Mouse (Mus musculus) common myeloid progenitor, adult 5-6 weeks (primary cell): ENCODE measurements around the gene Dock7. TPM values are rescaled to one million over a fixed set of nuclear protein-coding genes. Genes with fewer than 3 reads are reported as not detected.

ENCODE experiments used
- ATAC-seq: replicated peaks from 2 replicates; pipeline ENCODE4 v1.8.0; 2016; ENCODE audit warnings: low read depth, mild to moderate bottlenecking, moderate TSS enrichment, inconsistent platforms; ENCODE audit not compliant: poor library complexity, severe bottlenecking
- total RNA-seq: library from RNA; stranded (forward); fragments of 200-1000, 187-1606 nt; gene quantifications from 2 replicates; pipeline ENCODE4 v1.2.3, GENCODE M21; 2017

Dock7 gene
- total RNA-seq, 1 experiment from 2014 or later = 37.9 TPM

DNA sequence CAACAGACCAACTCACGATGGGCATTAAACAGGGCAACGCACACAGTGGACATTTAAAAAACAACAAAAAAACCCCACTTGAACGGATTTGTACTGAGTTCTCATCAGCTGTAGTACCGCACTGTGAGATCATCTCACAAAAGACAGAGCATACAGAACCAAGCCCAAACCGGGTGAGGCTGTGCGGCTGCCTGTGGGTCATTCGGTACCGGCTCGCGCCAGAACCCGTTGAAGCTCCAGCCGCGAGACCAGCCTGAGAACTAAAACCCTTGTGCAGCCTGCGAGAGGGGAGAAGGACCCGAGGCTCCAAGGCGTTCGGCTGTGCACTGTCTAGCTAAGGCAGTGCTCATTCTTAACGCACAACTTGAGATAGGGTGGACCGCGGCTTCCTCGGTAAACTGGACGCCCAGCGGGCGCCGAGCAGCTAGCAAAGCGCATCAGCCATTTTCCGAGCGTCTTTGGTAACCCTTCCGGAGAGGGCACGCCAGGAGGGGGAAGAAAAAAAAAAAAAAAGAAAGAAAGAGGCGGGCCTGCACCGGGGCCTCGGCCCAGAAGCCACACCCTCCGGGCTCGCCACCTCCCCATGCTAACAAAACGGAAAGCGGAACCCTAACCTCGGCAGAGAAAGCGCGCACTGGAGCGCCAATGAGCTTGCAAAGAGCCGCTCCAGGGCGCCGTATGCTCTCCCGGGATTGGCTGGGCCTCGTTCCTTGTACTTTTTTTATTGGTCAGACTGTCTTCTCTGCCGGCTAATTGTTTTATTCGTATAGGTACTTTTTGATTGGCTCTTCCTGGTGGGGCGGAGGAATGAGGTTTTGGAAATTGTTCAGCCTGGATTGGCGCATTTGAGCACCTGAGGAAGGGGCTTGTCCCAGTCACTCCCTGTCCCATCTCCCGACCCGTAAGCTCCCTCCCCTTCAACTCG is 197.8 kb downstream of the Dock7 start:
- peak; percentile 86 for ATAC-seq

DNA sequence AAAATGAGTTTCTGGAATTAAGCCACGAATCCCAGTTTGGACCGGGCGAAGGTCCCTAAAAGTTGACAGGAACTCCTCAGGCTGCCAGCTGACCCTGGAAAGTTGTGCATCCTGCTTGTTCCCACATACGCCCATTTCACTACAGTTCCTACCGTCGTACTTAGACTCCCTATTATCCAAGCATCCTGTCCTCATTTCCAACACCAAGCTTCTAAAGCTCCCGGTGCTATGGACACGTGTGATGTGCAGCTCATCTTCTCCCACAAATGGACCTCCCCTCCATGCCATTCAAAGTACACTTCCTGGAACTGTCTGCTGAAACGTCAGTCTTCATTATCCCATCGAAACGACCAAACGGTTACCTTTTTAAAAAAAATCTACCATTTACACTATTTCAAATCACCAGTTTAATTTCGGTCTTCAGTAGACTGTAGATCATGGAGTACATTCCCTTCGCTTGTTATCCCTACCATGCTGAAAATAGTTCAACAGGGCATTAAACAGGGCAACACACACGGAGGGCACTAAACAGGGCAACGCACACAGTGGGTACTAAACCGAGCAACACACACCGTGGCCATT is 198.6 kb downstream of the Dock7 start:
- no peak for ATAC-seq

DNA sequence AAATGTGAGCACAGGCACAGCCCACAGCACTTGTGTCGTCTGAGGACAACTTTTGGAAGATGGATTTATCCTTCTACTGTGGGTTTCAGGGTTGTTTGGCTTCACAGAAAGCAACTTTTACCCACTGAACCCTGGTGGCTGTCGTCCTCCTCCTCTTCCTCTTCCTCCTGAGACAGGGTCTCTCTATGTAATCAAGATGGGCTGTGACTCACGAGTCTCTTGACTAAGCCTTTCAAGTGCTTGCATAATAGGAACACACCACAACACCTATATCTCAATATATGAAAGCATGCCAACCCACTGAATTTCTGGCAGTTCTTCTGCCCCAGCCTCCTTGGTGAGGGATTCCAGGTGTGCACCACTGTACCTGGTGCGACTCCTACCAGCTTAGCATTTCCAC is 199.8 kb downstream of the Dock7 start:
- no peak for ATAC-seq

DNA sequence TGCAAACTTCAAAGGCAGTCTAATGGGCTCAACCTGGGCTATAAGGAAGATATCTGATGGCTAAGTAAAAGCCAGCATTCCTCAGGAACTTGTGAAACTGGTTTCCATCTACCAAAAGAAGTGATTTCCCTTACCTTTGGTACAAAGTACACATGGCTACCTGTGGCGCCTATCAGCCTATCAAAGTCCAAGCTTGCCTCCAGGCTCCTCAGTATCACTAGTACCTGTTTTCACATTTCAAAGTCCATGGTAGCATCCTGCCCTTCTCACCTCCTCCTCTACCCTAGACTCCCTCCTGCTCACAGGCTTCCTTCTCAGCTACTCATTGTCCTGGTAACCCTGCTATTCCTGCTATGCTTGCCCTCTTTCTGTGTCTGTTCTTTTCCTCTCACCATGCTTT is 202.5 kb downstream of the Dock7 start:
- no peak for ATAC-seq

DNA sequence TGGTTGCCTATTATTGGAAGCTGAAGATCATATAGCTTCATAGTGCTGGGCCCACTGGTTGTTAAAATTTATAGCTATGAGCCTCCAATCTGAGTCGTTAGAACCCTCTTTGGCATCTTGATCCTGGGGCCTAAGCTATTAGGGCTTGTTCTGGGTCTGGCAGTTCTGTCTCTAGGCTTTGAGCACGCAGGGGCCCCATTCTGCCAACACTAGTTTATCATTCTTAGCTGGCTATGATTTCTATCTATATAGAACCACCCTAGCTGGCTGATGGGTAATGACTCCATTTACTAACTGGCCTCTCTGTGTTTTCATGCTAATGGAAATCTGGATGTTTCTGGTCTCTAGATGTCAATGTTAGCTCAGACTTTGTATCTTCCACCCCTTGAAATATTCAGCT is 203.0 kb downstream of the Dock7 start:
- ATAC-seq = no peak

DNA sequence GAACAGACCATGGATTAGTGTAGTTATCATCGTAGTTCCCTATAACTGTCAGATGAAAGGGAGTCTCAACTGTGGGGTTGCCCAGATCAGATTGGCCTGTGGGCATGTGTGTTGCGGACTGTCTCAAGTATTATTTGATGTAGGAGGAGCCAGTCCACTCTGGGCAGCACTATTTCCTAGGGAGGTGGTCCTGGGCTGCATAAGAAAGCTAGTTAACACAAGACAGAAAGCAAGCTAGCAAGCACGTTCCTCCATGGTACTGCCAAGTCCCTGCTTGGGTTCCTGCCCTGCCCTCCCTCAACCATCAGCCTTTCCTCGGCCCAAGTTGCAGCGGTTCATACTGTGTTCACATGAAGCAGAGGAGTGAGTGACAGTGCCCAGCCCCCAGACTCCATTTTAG is 210.5 kb downstream of the Dock7 start:
- no peak for ATAC-seq

DNA sequence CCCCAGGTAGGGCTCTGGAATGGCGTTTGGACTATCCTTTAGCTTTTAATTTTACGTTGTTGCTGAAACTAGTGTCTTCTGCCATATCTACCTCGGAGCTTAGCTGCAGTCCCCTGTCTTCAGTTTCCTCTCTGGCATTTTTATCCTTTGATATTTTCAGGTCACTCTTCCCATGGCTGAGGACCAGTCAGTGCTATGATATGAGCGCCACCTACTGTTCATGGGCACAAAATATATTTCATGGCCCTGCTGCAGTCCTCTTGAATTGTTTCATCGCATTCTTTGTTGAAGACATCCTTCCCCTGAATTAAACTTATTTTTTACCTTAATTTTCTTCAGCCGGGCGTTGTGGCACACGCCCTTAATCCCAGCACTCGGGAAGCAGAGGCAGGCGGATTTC is 233.6 kb downstream of the Dock7 start:
- ATAC-seq = peak; percentile 86

Other genes starting within 250 kb of the Dock7 start
- 178 and 215 TPM in 2 replicates for gene Usp1, start 197.1 kb downstream of the Dock7 start, total RNA-seq
- 0.27 and 1.1 TPM in 2 replicates for gene Angptl3, start 90.0 kb downstream of the Dock7 start, total RNA-seq
- gene Atg4c, start 73.0 kb upstream of the Dock7 start, total RNA-seq = 7.5 and 10.8 TPM in 2 replicates
- 0.14 TPM in 1 of 2 replicates, not detected in the other for gene Gm12689, start 175.0 kb upstream of the Dock7 start, total RNA-seq